Mouse (Mus musculus) heart, embryonic 12.5 days (tissue): ENCODE measurements around the gene Psmc3. TPM values are rescaled to one million over a fixed set of nuclear protein-coding genes. Genes with fewer than 3 reads are reported as not detected.

Experiments used
- ATAC-seq: fragments of 200-750 bp; cut with Nextera tagmentation; 2 replicates; pipeline ENCODE4 v1.8.0; 2017; ENCODE audit warnings: moderate TSS enrichment, moderate library complexity; ENCODE audit not compliant: insufficient number of reproducible peaks, low FRiP score
- H3K27ac ChIP-seq: fragments of 300-500 bp; sonication (generic); 2 replicates; pipeline ENCODE4 v1.5.1; 2016; ENCODE audit warnings: mild to moderate bottlenecking, moderate library complexity; ENCODE audit not compliant: poor library complexity, severe bottlenecking
- H3K27me3 ChIP-seq: fragments of 300-500 bp; sonication (generic); replicated peaks from 2 replicates; pipeline ENCODE4 v1.6.1; 2016; ENCODE audit warnings: mild to moderate bottlenecking, moderate library complexity
- H3K36me3 ChIP-seq: fragments of 300-500 bp; sonication (generic); 2 replicates; pipeline ENCODE4 v1.6.1; 2016; ENCODE audit warnings: mild to moderate bottlenecking, moderate library complexity
- H3K4me1 ChIP-seq: fragments of 300-500 bp; sonication (generic); replicated peaks from 2 replicates; pipeline ENCODE4 v1.6.1; 2016; ENCODE audit warnings: mild to moderate bottlenecking
- H3K4me2 ChIP-seq: fragments of 300-500 bp; sonication (generic); 2 replicates; pipeline ENCODE4 v1.6.1; 2016; ENCODE audit warnings: mild to moderate bottlenecking, moderate library complexity
- H3K4me3 ChIP-seq: fragments of 300-500 bp; sonication (generic); 2 replicates; pipeline ENCODE4 v1.5.1; 2016; ENCODE audit warnings: mild to moderate bottlenecking
- H3K9ac ChIP-seq: fragments of 300-500 bp; sonication (generic); 2 replicates; pipeline ENCODE4 v1.6.1; 2016; ENCODE audit warnings: mild to moderate bottlenecking, moderate library complexity
- H3K9me3 ChIP-seq: fragments of 300-500 bp; sonication (generic); replicated peaks from 2 replicates; pipeline ENCODE4 v1.6.1; 2016; ENCODE audit warnings: mild to moderate bottlenecking, moderate library complexity
- WGBS: fragments of 180-500 bp; shearing (Covaris S2); methylation state at CpG from one replicate; pipeline ENCODE4 v1.1.7; 2016; 5-methylcytosine and 5-hydroxymethylcytosine counted together
- polyA plus RNA-seq: library from polyadenylated mRNA; unstranded; fragments of >200 nt; fragmentation: Nextera tagmentation; extraction: Ambion mirVana; gene quantifications from 2 replicates; pipeline ENCODE4 v1.2.1, GENCODE M21; 2016

Gene Psmc3
- polyA plus RNA-seq, 1 experiment from 2014 or later = 252 TPM

DNA sequence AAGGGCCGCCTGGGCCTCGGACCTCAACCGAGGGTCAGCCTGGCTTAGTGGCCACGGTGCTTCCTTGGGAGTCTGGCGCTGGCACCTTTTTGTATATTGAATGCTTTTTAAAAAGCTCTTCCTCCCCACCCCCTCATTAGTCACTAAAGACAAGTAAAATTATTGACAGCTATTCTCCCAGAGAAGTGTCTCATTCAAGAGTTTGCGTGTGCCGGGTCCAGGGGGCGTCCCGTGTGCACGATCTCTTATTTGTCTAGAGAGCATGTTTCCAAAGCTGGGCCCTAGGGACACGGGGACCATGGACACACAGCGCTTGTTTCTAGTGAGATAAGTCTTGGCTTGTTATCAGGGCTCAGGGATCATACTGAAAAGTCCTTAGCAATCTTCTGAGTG lies 61.8 kb downstream of the Psmc3 start:
- H3K36me3 ChIP-seq = peaks cover 5% of the 10 kb centered on the region
- H3K9ac ChIP-seq = peak overlapping the region; percentile 70
- H3K27me3 ChIP-seq = no peaks in the 10 kb centered on the region
- WGBS = 27% methylated on average over 12 of the region's 12 CpGs
- H3K9me3 ChIP-seq = no peaks in the 10 kb centered on the region
- ATAC-seq = no peak
- peak overlapping the region; percentile 80 for H3K4me2 ChIP-seq
- peaks cover 37% of the 10 kb centered on the region for H3K4me1 ChIP-seq
- no peak overlapping the region for H3K27ac ChIP-seq
- H3K4me3 ChIP-seq = peak overlapping the region; percentile 47

Other genes starting within 250 kb of the Psmc3 start
- 201 and 211 TPM in 2 replicates for gene Mtch2, start 206.9 kb upstream of the Psmc3 start, polyA plus RNA-seq
- 16.5 and 18.9 TPM in 2 replicates for gene C1qtnf4, start 168.1 kb upstream of the Psmc3 start, polyA plus RNA-seq
- 27.0 and 27.3 TPM in 2 replicates for gene Kbtbd4, start 149.3 kb upstream of the Psmc3 start, polyA plus RNA-seq
- 332 and 336 TPM in 2 replicates for gene Ndufs3, start 149.2 kb upstream of the Psmc3 start, polyA plus RNA-seq
- 136 and 141 TPM in 2 replicates for gene Celf1, start 113.6 kb upstream of the Psmc3 start, polyA plus RNA-seq
- 17.2 and 17.8 TPM in 2 replicates for gene Rapsn, start 18.4 kb upstream of the Psmc3 start, polyA plus RNA-seq
- 42.5 and 44.3 TPM in 2 replicates for gene Slc39a13, start 16.4 kb downstream of the Psmc3 start, polyA plus RNA-seq
- gene Spi1, start 28.4 kb downstream of the Psmc3 start, polyA plus RNA-seq = 3.0 and 3.1 TPM in 2 replicates
- gene Mybpc3, start 64.1 kb downstream of the Psmc3 start, polyA plus RNA-seq = 1,039 and 1,047 TPM in 2 replicates
- gene Madd, start 129.8 kb downstream of the Psmc3 start, polyA plus RNA-seq = 6.5 and 7.7 TPM in 2 replicates
- gene Nr1h3, start 148.8 kb downstream of the Psmc3 start, polyA plus RNA-seq = 1.2 and 2.5 TPM in 2 replicates
- gene Acp2, start 148.9 kb downstream of the Psmc3 start, polyA plus RNA-seq = 18.2 and 22.3 TPM in 2 replicates
- 7.5 and 7.7 TPM in 2 replicates for gene Ddb2, start 183.0 kb downstream of the Psmc3 start, polyA plus RNA-seq
- 30.4 and 31.9 TPM in 2 replicates for gene Pacsin3, start 201.9 kb downstream of the Psmc3 start, polyA plus RNA-seq
- gene Arfgap2, start 211.0 kb downstream of the Psmc3 start, polyA plus RNA-seq = 73.9 and 74.2 TPM in 2 replicates